Mouse (Mus musculus): ENCODE results near the gene Clec3b. TPM values are rescaled to one million over a fixed set of nuclear protein-coding genes. Genes with fewer than 3 reads are reported as not detected.

Gene Clec3b
- total RNA-seq, 4 experiments from 2014 or later = 13.5 to 23.8 (median 20.1) TPM

Other genes with a start within 250 kb of the Clec3b start
- gene Zfp105, start 227.9 kb upstream of the Clec3b start, total RNA-seq (2022) = 1 to 10 TPM; 5.5 to 8.5 (median 7.2) TPM
- gene 1110059G10Rik, start 199.9 kb upstream of the Clec3b start, total RNA-seq (2022) = 10 to 100 TPM; 18.3 to 28.4 (median 23.0) TPM
- 1 to 10 TPM; 1.3 to 2.1 (median 1.7) TPM for gene Kif15, start 199.9 kb upstream of the Clec3b start, total RNA-seq (2022)
- gene Tmem42, start 129.6 kb upstream of the Clec3b start, total RNA-seq (2022) = 10 to 100 TPM; 18.1 to 26.2 (median 20.1) TPM
- 1 to 10 TPM in 2 of 4 experiments, under 1 TPM in 2; 0.24 to 1.7 (median 0.98) TPM for gene Tgm4, start 116.2 kb upstream of the Clec3b start, total RNA-seq (2022)
- 10 to 100 TPM; 59.3 to 76.6 (median 71.0) TPM for gene Zdhhc3, start 37.7 kb upstream of the Clec3b start, total RNA-seq (2022)
- gene Exosc7, start 37.7 kb upstream of the Clec3b start, total RNA-seq (2022) = 10 to 100 TPM; 41.1 to 54.1 (median 43.1) TPM
- gene Cdcp1, start 65.1 kb downstream of the Clec3b start, total RNA-seq (2022) = under 1 TPM; 0.12 to 0.32 (median 0.20) TPM
- 1 to 10 TPM; 7.5 to 8.2 (median 7.8) TPM for gene Tmem158, start 109.8 kb downstream of the Clec3b start, total RNA-seq (2022)
- gene Lars2, start 216.0 kb downstream of the Clec3b start, total RNA-seq (2022) = 100 to 1,000 TPM in 1 of 4 experiments, 10 to 100 TPM in 3; 47.8 to 177 (median 66.6) TPM